Mouse (Mus musculus): ENCODE measurements around the gene Gna11. TPM values are rescaled to one million over a fixed set of nuclear protein-coding genes. Genes with fewer than 3 reads are reported as not detected.

Gene Gna11
- total RNA-seq (2021) = 10 to 100 TPM; 74.2 to 74.4 TPM
- long read RNA-seq, experiment 1, transcript Gna11-201 (7 exons, 3,414 nt) = major isoform, 108 of 144 reads
- long read RNA-seq, experiment 1, partial matches to known transcripts = 0 of 144 reads
- long read RNA-seq, experiment 1, other reads (novel, unspliced or antisense) = 34 of 144 reads
- long read RNA-seq, experiment 2, transcript Gna11-201 (7 exons, 3,414 nt) = major isoform, 85 of 152 reads
- long read RNA-seq, experiment 2, partial matches to known transcripts = 64 of 152 reads
- long read RNA-seq, experiment 2, other reads (novel, unspliced or antisense) = 2 of 152 reads

GRCm38 (mm10) chr10:81545161-81545747, at the start of gene Gna11:
Gene Gna11, minus strand, starts transcription at chr10:81545190.
- peak; percentile 99 to 100 for DNase-seq (ENCODE audit: low spot score in 2 of 2)

- no peak for DNase-seq (ENCODE audit: low spot score in 2 of 2)
Observed at GRCm38 (mm10) chr10:81593935-81594334, 48.9 kb upstream of the Gna11 start.

- no peak for DNase-seq (ENCODE audit: low spot score in 2 of 2)
Observed at GRCm38 (mm10) chr10:81593223-81593622, 48.2 kb upstream of the Gna11 start.

- DNase-seq (ENCODE audit: low spot score in 2 of 2) = no peak
Observed at GRCm38 (mm10) chr10:81592631-81593030, 47.6 kb upstream of the Gna11 start.

- DNase-seq (ENCODE audit: low spot score in 2 of 2) = no peak
Observed at GRCm38 (mm10) chr10:81591846-81592245, 46.9 kb upstream of the Gna11 start.

GRCm38 (mm10) chr10:81588739-81589138, 43.7 kb upstream of the Gna11 start:
- no peak for DNase-seq (ENCODE audit: low spot score in 2 of 2)

- no peak for DNase-seq (ENCODE audit: low spot score in 2 of 2)
Observed at GRCm38 (mm10) chr10:81583347-81583746, 38.4 kb upstream of the Gna11 start.

GRCm38 (mm10) chr10:81580441-81581070, 35.6 kb upstream of the Gna11 start:
- DNase-seq (ENCODE audit: low spot score in 2 of 2) = no peak

GRCm38 (mm10) chr10:81579967-81580366, 35.0 kb upstream of the Gna11 start:
- DNase-seq (ENCODE audit: low spot score in 2 of 2) = no peak

- DNase-seq (ENCODE audit: low spot score in 2 of 2) = no peak
Observed at GRCm38 (mm10) chr10:81575695-81576094, 30.7 kb upstream of the Gna11 start.

GRCm38 (mm10) chr10:81575208-81575631, 30.2 kb upstream of the Gna11 start:
- DNase-seq (ENCODE audit: low spot score in 2 of 2) = no peak

GRCm38 (mm10) chr10:81574081-81575056, 29.4 kb upstream of the Gna11 start, which contains the start of gene Tle2:
Gene Tle2, plus strand, starts transcription at chr10:81574561.
- no peak for DNase-seq (ENCODE audit: low spot score in 2 of 2)

- no peak for DNase-seq (ENCODE audit: low spot score in 2 of 2)
Observed at GRCm38 (mm10) chr10:81572975-81573374, 28.0 kb upstream of the Gna11 start.

GRCm38 (mm10) chr10:81572133-81572671, 27.2 kb upstream of the Gna11 start:
- DNase-seq (ENCODE audit: low spot score in 2 of 2) = no peak

- DNase-seq (ENCODE audit: low spot score in 2 of 2) = peak; percentile 94 to 96
Observed at GRCm38 (mm10) chr10:81571501-81571876, 26.5 kb upstream of the Gna11 start.

GRCm38 (mm10) chr10:81570831-81571500, 26.0 kb upstream of the Gna11 start:
- peak; percentile 80 to 82 for DNase-seq (ENCODE audit: low spot score in 2 of 2)

GRCm38 (mm10) chr10:81570238-81570800, 25.3 kb upstream of the Gna11 start:
- no peak for DNase-seq (ENCODE audit: low spot score in 2 of 2)

- no peak for DNase-seq (ENCODE audit: low spot score in 2 of 2)
Observed at GRCm38 (mm10) chr10:81569507-81570237, 24.7 kb upstream of the Gna11 start.
